Mouse (Mus musculus): ENCODE data around the gene 2310022B05Rik. TPM values are rescaled to one million over a fixed set of nuclear protein-coding genes. Genes with fewer than 3 reads are reported as not detected.

The 2310022B05Rik gene
- polyA plus RNA-seq, 1 experiment, result 25.9 TPM

GRCm38 (mm10) chr8:124668798-124669197 lies 5.6 kb upstream of the 2310022B05Rik start:
- Histone ChIP-seq H3K9me3 (replicated peaks; ENCODE audit: control insufficient read depth, insufficient read depth, low read length, poor library complexity, severe bottlenecking) (no peaks in the 10 kb centered on the region), H3K36me3 (ENCODE audit: control insufficient read depth, insufficient read depth, low read length, poor library complexity, severe bottlenecking) (no peaks in the 10 kb centered on the region), H3K4me1 (ENCODE audit: control insufficient read depth, insufficient read depth, low read length) (no peaks in the 10 kb centered on the region), H3K9ac (ENCODE audit: low read depth, poor library complexity, severe bottlenecking) (no peak overlapping the region), H3K27ac (ENCODE audit: insufficient read depth, low read length) (no peak overlapping the region), H3K27me3 (ENCODE audit: control insufficient read depth, insufficient read depth, low read length, poor library complexity, severe bottlenecking) (no peaks in the 10 kb centered on the region), H3K4me3 (ENCODE audit: low read depth, low read length) (no peak overlapping the region)
- TF ChIP-seq EP300 (IDR thresholded peaks at IDR 0.05; ENCODE audit: insufficient read depth, low read depth, low read length) (no peak), POLR2A (IDR thresholded peaks at IDR 0.05; ENCODE audit: insufficient read depth, low read length) (no peak), CTCF (IDR thresholded peaks at IDR 0.05; ENCODE audit: low read depth, low read length) (no peak)

DNA sequence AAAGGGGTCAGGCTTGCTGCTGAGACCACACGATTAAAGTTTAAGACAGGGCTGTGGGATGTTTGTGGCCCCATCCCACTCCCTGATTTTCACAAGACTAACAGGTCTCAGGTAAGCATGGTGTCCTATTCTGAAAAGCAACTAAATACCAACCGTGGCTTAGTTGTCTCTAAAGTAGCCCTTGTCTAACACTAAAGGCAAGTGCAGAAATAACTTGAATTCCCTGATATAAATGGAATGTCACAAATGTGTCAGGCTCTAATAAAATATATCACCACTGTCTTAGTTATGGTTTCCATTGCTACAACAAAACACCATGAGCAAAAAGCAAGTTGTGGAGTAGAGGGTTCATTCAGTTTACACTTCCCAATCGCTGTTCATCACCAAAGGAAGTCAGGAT lies 1.2 kb upstream of the 2310022B05Rik start:
- Histone ChIP-seq H3K36me3 (ENCODE audit: control insufficient read depth, insufficient read depth, low read length, poor library complexity, severe bottlenecking) (no peaks in the 10 kb centered on the region), H3K9me3 (replicated peaks; ENCODE audit: control insufficient read depth, insufficient read depth, low read length, poor library complexity, severe bottlenecking) (no peaks in the 10 kb centered on the region), H3K27me3 (ENCODE audit: control insufficient read depth, insufficient read depth, low read length, poor library complexity, severe bottlenecking) (no peaks in the 10 kb centered on the region), H3K4me1 (ENCODE audit: control insufficient read depth, insufficient read depth, low read length) (no peaks in the 10 kb centered on the region), H3K9ac (ENCODE audit: low read depth, poor library complexity, severe bottlenecking) (no peak overlapping the region), H3K4me3 (ENCODE audit: low read depth, low read length) (no peak overlapping the region), H3K27ac (ENCODE audit: insufficient read depth, low read length) (no peak overlapping the region)
- no peak for TF ChIP-seq EP300 (IDR thresholded peaks at IDR 0.05; ENCODE audit: insufficient read depth, low read depth, low read length)
- no peak for TF ChIP-seq CTCF (IDR thresholded peaks at IDR 0.05; ENCODE audit: low read depth, low read length)

- TF ChIP-seq CTCF (IDR thresholded peaks at IDR 0.05; ENCODE audit: low read depth, low read length) (no peak), POLR2A (IDR thresholded peaks at IDR 0.05; ENCODE audit: insufficient read depth, low read length) (no peak), EP300 (IDR thresholded peaks at IDR 0.05; ENCODE audit: insufficient read depth, low read depth, low read length) (no peak)
- H3K4me1 ChIP-seq (ENCODE audit: control insufficient read depth, insufficient read depth, low read length), result no peaks in the 10 kb centered on the region
- H3K9ac ChIP-seq (ENCODE audit: low read depth, poor library complexity, severe bottlenecking), result peak overlapping the region; percentile 80
- H3K27me3 ChIP-seq (ENCODE audit: control insufficient read depth, insufficient read depth, low read length, poor library complexity, severe bottlenecking), result no peaks in the 10 kb centered on the region
- H3K27ac ChIP-seq (ENCODE audit: insufficient read depth, low read length), result no peak overlapping the region
- peak overlapping the region; percentile 66 for H3K4me3 ChIP-seq (ENCODE audit: low read depth, low read length)
- no peaks in the 10 kb centered on the region for H3K9me3 ChIP-seq (replicated peaks; ENCODE audit: control insufficient read depth, insufficient read depth, low read length, poor library complexity, severe bottlenecking)
- H3K36me3 ChIP-seq (ENCODE audit: control insufficient read depth, insufficient read depth, low read length, poor library complexity, severe bottlenecking), result no peaks in the 10 kb centered on the region
These were observed 683 bp upstream of the 2310022B05Rik start for GRCm38 (mm10) chr8:124663874-124664230.

GRCm38 (mm10) chr8:124662446-124663111 lies 590 bp downstream of the 2310022B05Rik start:
- TF ChIP-seq CTCF (IDR thresholded peaks at IDR 0.05; ENCODE audit: low read depth, low read length), result no peak
- TF ChIP-seq POLR2A (IDR thresholded peaks at IDR 0.05; ENCODE audit: insufficient read depth, low read length), result no peak
- TF ChIP-seq EP300 (IDR thresholded peaks at IDR 0.05; ENCODE audit: insufficient read depth, low read depth, low read length), result no peak
- peak overlapping the region; percentile 80 for H3K9ac ChIP-seq (ENCODE audit: low read depth, poor library complexity, severe bottlenecking)
- H3K4me3 ChIP-seq (ENCODE audit: low read depth, low read length), result peak overlapping the region; percentile 72
- H3K27me3 ChIP-seq (ENCODE audit: control insufficient read depth, insufficient read depth, low read length, poor library complexity, severe bottlenecking), result no peaks in the 10 kb centered on the region
- H3K27ac ChIP-seq (ENCODE audit: insufficient read depth, low read length), result no peak overlapping the region
- H3K4me1 ChIP-seq (ENCODE audit: control insufficient read depth, insufficient read depth, low read length), result no peaks in the 10 kb centered on the region
- no peaks in the 10 kb centered on the region for H3K9me3 ChIP-seq (replicated peaks; ENCODE audit: control insufficient read depth, insufficient read depth, low read length, poor library complexity, severe bottlenecking)
- no peaks in the 10 kb centered on the region for H3K36me3 ChIP-seq (ENCODE audit: control insufficient read depth, insufficient read depth, low read length, poor library complexity, severe bottlenecking)

GRCm38 (mm10) chr8:124661781-124662180 lies 1.4 kb downstream of the 2310022B05Rik start:
- Histone ChIP-seq H3K9ac (ENCODE audit: low read depth, poor library complexity, severe bottlenecking) (peak overlapping the region; percentile 80; the same call in 1 of the 2 replicates), H3K4me3 (ENCODE audit: low read depth, low read length) (no peak overlapping the region), H3K27ac (ENCODE audit: insufficient read depth, low read length) (no peak overlapping the region), H3K9me3 (replicated peaks; ENCODE audit: control insufficient read depth, insufficient read depth, low read length, poor library complexity, severe bottlenecking) (no peaks in the 10 kb centered on the region), H3K36me3 (ENCODE audit: control insufficient read depth, insufficient read depth, low read length, poor library complexity, severe bottlenecking) (no peaks in the 10 kb centered on the region), H3K4me1 (ENCODE audit: control insufficient read depth, insufficient read depth, low read length) (no peaks in the 10 kb centered on the region), H3K27me3 (ENCODE audit: control insufficient read depth, insufficient read depth, low read length, poor library complexity, severe bottlenecking) (no peaks in the 10 kb centered on the region)
- TF ChIP-seq EP300 (IDR thresholded peaks at IDR 0.05; ENCODE audit: insufficient read depth, low read depth, low read length) (no peak), POLR2A (IDR thresholded peaks at IDR 0.05; ENCODE audit: insufficient read depth, low read length) (no peak), CTCF (IDR thresholded peaks at IDR 0.05; ENCODE audit: low read depth, low read length) (no peak)

DNA sequence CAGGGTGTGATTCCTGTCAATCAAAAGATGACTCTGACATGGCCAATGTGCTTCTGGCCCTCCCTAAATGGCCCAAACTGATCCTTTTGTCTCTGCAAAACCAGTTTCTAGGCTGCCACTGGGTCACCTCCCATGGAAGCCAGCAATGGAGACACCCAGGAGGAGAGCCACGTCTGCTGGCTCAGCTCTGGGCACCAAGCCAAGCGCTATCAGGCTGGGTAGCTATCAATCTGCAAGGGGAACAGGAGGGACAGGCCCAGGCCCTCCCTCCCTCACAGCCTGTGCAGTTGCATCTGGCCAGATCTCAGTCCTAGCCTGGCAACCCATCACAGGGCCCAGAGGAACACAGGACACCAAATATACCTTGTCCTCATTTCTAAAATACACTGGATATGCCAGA lies 4.8 kb downstream of the 2310022B05Rik start:
- Histone ChIP-seq H3K27ac (ENCODE audit: insufficient read depth, low read length) (no peak overlapping the region), H3K4me3 (ENCODE audit: low read depth, low read length) (no peak overlapping the region), H3K27me3 (ENCODE audit: control insufficient read depth, insufficient read depth, low read length, poor library complexity, severe bottlenecking) (no peaks in the 10 kb centered on the region), H3K9me3 (replicated peaks; ENCODE audit: control insufficient read depth, insufficient read depth, low read length, poor library complexity, severe bottlenecking) (no peaks in the 10 kb centered on the region), H3K36me3 (ENCODE audit: control insufficient read depth, insufficient read depth, low read length, poor library complexity, severe bottlenecking) (no peaks in the 10 kb centered on the region), H3K9ac (ENCODE audit: low read depth, poor library complexity, severe bottlenecking) (no peak overlapping the region), H3K4me1 (ENCODE audit: control insufficient read depth, insufficient read depth, low read length) (no peaks in the 10 kb centered on the region)
- TF ChIP-seq POLR2A (IDR thresholded peaks at IDR 0.05; ENCODE audit: insufficient read depth, low read length) (no peak), EP300 (IDR thresholded peaks at IDR 0.05; ENCODE audit: insufficient read depth, low read depth, low read length) (no peak), CTCF (IDR thresholded peaks at IDR 0.05; ENCODE audit: low read depth, low read length) (no peak)

Measured in ES-Bruce4 (cell line).